Comparison of ENCODE assay signal across 12 mouse cellular contexts in the genomic region with DNA sequence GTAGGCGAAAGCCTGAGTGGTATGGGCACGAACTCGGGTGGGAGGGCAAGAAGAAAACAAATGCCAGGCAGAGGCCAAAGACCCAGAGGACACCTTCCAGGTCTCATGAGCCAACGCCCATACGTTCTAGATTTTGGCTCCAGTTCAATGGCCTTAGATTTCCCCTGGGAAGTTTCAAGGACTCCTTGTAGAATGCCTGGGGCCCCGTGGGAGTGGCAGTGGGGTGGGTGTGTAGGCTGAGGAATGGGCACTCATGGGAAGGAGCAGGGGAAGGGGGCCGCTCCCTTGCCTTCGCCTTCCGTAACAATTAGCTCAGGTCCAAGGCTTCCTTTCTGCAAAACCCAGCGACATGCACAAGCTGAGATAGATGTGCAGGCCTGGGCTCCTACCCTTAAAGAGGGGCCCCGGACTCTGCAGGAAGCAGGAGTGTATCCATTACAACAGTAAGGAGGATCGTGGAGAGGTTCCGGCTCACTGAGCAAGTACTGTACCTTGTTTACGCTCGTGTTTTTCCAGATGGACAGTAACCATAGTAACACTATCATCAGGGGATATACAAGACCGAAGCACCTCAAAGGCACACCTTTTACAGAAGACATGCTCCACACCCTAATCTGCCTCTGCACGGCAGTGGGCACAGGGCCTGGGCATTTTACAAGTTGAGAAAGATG. TPM values are rescaled to one million over a fixed set of nuclear protein-coding genes. Genes with fewer than 3 reads are reported as not detected.
A peak's percentile ranks its signal among the peaks of the same experiment; 100 is the strongest.
DNase-seq lines count a peak whose midpoint lies in the region; ATAC-seq and TF ChIP-seq lines count a peak whose summit lies in the region.
"Had no signal": no experiment of that assay in that cellular context is flagged by ENCODE, and none has a peak within 500 bp of the region (broad histone marks: within the 10 kb centered on the region; RNA-seq: fewer than 3 reads in every experiment).

No protein-coding gene starts in this region.

- H3K4me3 ChIP-seq in gastrocnemius, adult 2 months: no peak overlapping the region
- no peak overlapping the region for H3K4me3 ChIP-seq in lung, embryonic 15.5 days
- no peak overlapping the region for H3K4me3 ChIP-seq in intestine, embryonic 15.5 days (replicated peaks)
- H3K4me3 ChIP-seq: liver, embryonic 12.5 days had no signal

- H3K4me2 ChIP-seq in lung, embryonic 15.5 days: no peak overlapping the region
- 0 out of 2 replicates have a peak overlapping the region, but pooled peaks have one; percentile 3 for H3K4me2 ChIP-seq in intestine, embryonic 15.5 days (replicated peaks)
- H3K4me2 ChIP-seq: liver, embryonic 12.5 days had no signal

- WGBS in lung, embryonic 15.5 days: 58% methylated on average over 17 of the region's 17 CpGs
- WGBS in intestine, embryonic 15.5 days: 43% methylated on average over 17 of the region's 17 CpGs

- no peak for DNase-seq in gastrocnemius, adult 2 months
- no peak for DNase-seq in gastrocnemius, postnatal 36 days
- no peak for DNase-seq in lung, postnatal 4 days
- DNase-seq in retina, postnatal 1 day: peak; percentile 46
- DNase-seq in right cerebral cortex, postnatal 10 days (ENCODE audit: low spot score in 2 of 2): no peak
- DNase-seq in gastrocnemius, postnatal 14 days: no peak
- DNase-seq: B cell, adult 2 months; layer of hippocampus, adult 9-11 months; right cerebral cortex, postnatal 14 days had no signal

- H3K4me1 ChIP-seq in lung, embryonic 15.5 days: peaks cover 75% of the 10 kb centered on the region
- peaks cover 74% of the 10 kb centered on the region for H3K4me1 ChIP-seq in intestine, embryonic 15.5 days (replicated peaks)

- H3K27me3 ChIP-seq in lung, embryonic 15.5 days: no peaks in the 10 kb centered on the region
- no peaks in the 10 kb centered on the region for H3K27me3 ChIP-seq in intestine, embryonic 15.5 days (replicated peaks)
- H3K27me3 ChIP-seq: liver, embryonic 12.5 days had no signal

- H3K9me3 ChIP-seq in lung, embryonic 15.5 days: no peaks in the 10 kb centered on the region
- no peaks in the 10 kb centered on the region for H3K9me3 ChIP-seq in intestine, embryonic 15.5 days
- H3K9me3 ChIP-seq: liver, embryonic 12.5 days had no signal

- intact Hi-C loops in gastrocnemius, adult 2 months (cut with DNase I): no loop called here
- intact Hi-C loops in gastrocnemius, postnatal 36 days (cut with DNase I): no loop called here
- intact Hi-C loops in gastrocnemius, postnatal 14 days (cut with DNase I; ENCODE audit: low total_unique reads): no loop called here

- H3K36me3 ChIP-seq in lung, embryonic 15.5 days: peaks cover 12% of the 10 kb centered on the region; the same call in 1 of the 2 replicates
- H3K36me3 ChIP-seq in intestine, embryonic 15.5 days: peaks cover 10% of the 10 kb centered on the region

- ATAC-seq in lung, embryonic 15.5 days (ENCODE audit: borderline replicate concordance, extremely low read depth, low FRiP score, low TSS enrichment): no peak
- peak; percentile 29 for ATAC-seq in intestine, embryonic 15.5 days
- ATAC-seq: liver, embryonic 12.5 days had no signal

- H3K9ac ChIP-seq in lung, embryonic 15.5 days: no peak overlapping the region
- no peak overlapping the region for H3K9ac ChIP-seq in intestine, embryonic 15.5 days
- H3K9ac ChIP-seq: liver, embryonic 12.5 days had no signal

- no peak for TF ChIP-seq CTCF in gastrocnemius, adult 2 months (IDR thresholded peaks at IDR 0.05)

- H3K27ac ChIP-seq in gastrocnemius, adult 2 months: peak overlapping the region; percentile 65
- H3K27ac ChIP-seq in lung, embryonic 15.5 days: peak overlapping the region; percentile 53
- H3K27ac ChIP-seq in intestine, embryonic 15.5 days: 0 out of 2 replicates have a peak overlapping the region, but pooled peaks have one; percentile 44
- H3K27ac ChIP-seq: liver, embryonic 12.5 days had no signal

RNA-seq across cellular contexts. Expression of a gene that starts 27.2 kb away (rescaled TPM):
- 10 to 100 TPM; 64.1 to 69.2 TPM for total RNA-seq in gastrocnemius, adult 2 months (2021)
- 10 to 100 TPM; 57.5 to 69.3 TPM for total RNA-seq in gastrocnemius, postnatal 36 days (2021)
- polyA plus RNA-seq in lung, embryonic 15.5 days (2015; fragmentation: Nextera tagmentation; extraction: Ambion mirVana): 317 and 326 TPM in 2 replicates
- polyA plus RNA-seq in intestine, embryonic 15.5 days (2015; fragmentation: Nextera tagmentation; extraction: Ambion mirVana): 297 and 322 TPM in 2 replicates
- 10 to 100 TPM; 60.8 to 61.3 TPM for total RNA-seq in gastrocnemius, postnatal 14 days (2021)
